Mouse (Mus musculus): ENCODE measurements around the gene Sypl. TPM values are rescaled to one million over a fixed set of nuclear protein-coding genes. Genes with fewer than 3 reads are reported as not detected.
A peak's percentile ranks its signal among the peaks of the same experiment; 100 is the strongest.

The Sypl gene
- polyA plus RNA-seq (2012; rRNA removed): 21.7 and 33.1 TPM in 2 replicates

DNA sequence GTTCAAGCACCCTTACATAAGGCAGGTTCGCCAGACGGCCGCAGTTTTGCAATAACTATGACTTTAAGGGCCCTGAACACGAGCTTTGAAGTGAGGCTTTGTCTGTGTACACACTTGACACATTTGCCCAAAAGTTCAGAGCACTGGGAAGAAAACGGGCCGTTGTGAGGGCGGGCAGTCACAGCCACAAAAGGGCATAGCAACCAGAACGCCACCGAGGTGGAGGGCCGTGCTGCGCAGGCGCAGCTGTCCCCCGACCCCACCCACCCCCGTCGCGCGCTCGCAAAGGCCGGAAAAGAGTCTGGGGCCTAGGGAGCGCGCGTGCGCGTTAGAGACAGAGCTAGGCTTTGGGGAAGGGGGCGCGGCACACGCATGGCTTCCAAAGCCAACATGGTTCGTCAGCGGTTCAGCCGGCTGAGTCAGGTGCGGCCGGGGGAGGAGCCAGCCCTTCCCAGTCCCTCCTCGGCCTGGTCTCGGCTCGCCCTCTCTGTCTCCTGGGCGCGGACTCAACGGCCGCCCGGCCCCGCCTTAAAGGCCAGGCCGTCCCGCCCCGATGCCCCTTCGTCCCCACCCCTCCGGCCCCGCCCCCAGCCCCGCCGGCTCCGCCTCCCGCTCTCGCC is at the start of gene Sypl:
Sypl (plus strand) TSS at position 296 of the 620 bp plus-strand sequence.
- TF ChIP-seq CTCF (IDR thresholded peaks at IDR 0.05; ENCODE audit: extremely low read depth, insufficient read length, insufficient replicate concordance, low read depth, low read length) (no peak), POLR2A (IDR thresholded peaks at IDR 0.05; ENCODE audit: low read depth, low read length) (0 out of 2 replicates have a peak, but pooled peaks have one; percentile 28)
- Histone ChIP-seq H3K27ac (ENCODE audit: insufficient read depth, low read depth, low read length) (peak within 1 kb of the TSS; percentile 99), H3K36me3 (ENCODE audit: control insufficient read depth, insufficient read depth, low read length) (no peaks in the 10 kb centered on the region), H3K4me1 (ENCODE audit: control insufficient read depth, insufficient read depth, insufficient read length, low read length) (peaks cover 7% of the 10 kb centered on the region), H3K27me3 (ENCODE audit: control insufficient read depth, insufficient read depth, low read length) (no peaks in the 10 kb centered on the region), H3K4me3 (ENCODE audit: low read depth, low read length) (peak within 1 kb of the TSS; percentile 91)
- under 1% methylated on average over 45 of the region's 52 CpGs for WGBS

DNA sequence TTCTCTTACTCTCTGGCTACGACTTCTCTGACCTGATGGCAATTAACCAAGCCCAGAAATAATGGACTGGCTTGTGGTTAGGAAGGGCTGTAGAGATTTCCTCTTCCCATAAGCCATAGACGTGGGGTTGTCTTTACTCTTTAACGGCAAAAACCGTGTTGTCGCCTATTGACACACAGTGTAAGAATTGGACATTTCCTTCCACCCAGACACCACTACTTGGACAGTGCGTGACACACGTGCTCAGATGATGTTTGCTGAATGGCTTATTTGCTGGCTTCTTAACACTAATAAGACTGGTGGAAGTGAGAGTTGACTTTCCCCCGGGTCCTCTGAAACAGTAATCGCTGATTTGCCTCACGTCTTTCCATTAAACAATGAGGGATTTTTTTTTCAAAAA is 44.0 kb upstream of the Sypl start:
- Histone ChIP-seq H3K4me3 (ENCODE audit: low read depth, low read length) (no peak overlapping the region), H3K27me3 (ENCODE audit: control insufficient read depth, insufficient read depth, low read length) (no peaks in the 10 kb centered on the region), H3K36me3 (ENCODE audit: control insufficient read depth, insufficient read depth, low read length) (no peaks in the 10 kb centered on the region), H3K27ac (ENCODE audit: insufficient read depth, low read depth, low read length) (no peak overlapping the region), H3K4me1 (ENCODE audit: control insufficient read depth, insufficient read depth, insufficient read length, low read length) (no peaks in the 10 kb centered on the region)
- WGBS: 59% methylated on average over 10 of the region's 10 CpGs
- TF ChIP-seq POLR2A (IDR thresholded peaks at IDR 0.05; ENCODE audit: low read depth, low read length): no peak
- no peak for TF ChIP-seq CTCF (IDR thresholded peaks at IDR 0.05; ENCODE audit: extremely low read depth, insufficient read length, insufficient replicate concordance, low read depth, low read length)

DNA sequence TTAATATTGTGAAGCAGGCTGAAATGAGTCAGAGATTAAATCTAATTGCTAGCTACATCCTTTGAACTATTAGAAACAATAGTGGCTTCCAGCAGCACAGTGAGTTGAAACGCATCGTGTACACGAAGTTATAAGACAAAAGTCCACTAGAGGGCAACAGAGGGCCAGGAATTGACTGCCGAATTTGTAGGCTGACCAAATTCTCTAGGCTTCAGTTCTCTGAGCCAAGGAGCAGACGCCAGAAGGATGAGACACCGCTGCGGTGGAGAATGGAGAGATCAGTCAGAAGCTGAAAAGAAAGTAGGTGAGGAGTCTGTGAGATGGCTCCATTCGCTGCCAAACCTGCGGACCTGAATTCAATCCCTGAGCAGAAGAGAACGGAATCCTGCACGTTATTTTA is 43.6 kb upstream of the Sypl start:
- no peak overlapping the region for H3K4me3 ChIP-seq (ENCODE audit: low read depth, low read length)
- no peaks in the 10 kb centered on the region for H3K36me3 ChIP-seq (ENCODE audit: control insufficient read depth, insufficient read depth, low read length)
- no peaks in the 10 kb centered on the region for H3K27me3 ChIP-seq (ENCODE audit: control insufficient read depth, insufficient read depth, low read length)

DNA sequence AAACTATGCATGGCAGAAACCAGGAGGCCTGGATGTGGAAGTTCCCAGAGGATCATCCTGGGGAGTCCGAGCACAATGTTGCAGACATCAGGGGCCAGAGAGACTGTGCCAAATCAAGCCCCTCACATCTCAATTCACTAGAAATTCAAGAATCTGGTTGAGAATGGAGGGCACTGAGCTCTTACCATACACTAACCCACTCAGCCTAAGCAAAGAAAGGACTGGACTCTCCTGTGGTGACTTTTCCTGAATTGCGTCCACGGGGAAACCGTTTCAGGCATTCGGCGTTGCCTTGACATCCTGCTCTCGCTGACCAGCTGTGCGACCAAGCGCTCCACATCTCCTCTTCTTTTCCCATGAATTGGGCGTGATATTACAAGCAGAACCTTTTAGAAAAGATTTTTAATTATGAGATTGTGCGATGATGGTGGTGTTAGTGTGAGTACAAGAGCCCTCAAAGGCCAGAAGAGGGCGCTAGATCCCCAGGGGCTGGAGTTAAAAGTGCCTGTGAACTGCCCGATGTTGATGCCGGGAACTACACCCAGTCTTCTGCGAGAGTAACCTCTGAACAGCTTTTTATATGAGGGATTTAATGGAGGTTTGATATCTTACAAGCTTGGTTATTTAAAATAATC is 43.0 kb upstream of the Sypl start:
- no peak for TF ChIP-seq POLR2A (IDR thresholded peaks at IDR 0.05; ENCODE audit: low read depth, low read length)
- peak; percentile 73; the same call in 1 of the 2 replicates for TF ChIP-seq CTCF (IDR thresholded peaks at IDR 0.05; ENCODE audit: extremely low read depth, insufficient read length, insufficient replicate concordance, low read depth, low read length)
- H3K36me3 ChIP-seq (ENCODE audit: control insufficient read depth, insufficient read depth, low read length): no peaks in the 10 kb centered on the region
- no peak overlapping the region for H3K27ac ChIP-seq (ENCODE audit: insufficient read depth, low read depth, low read length)
- WGBS: 36% methylated on average over 15 of the region's 15 CpGs
- H3K4me1 ChIP-seq (ENCODE audit: control insufficient read depth, insufficient read depth, insufficient read length, low read length): no peaks in the 10 kb centered on the region
- no peak overlapping the region for H3K4me3 ChIP-seq (ENCODE audit: low read depth, low read length)
- no peaks in the 10 kb centered on the region for H3K27me3 ChIP-seq (ENCODE audit: control insufficient read depth, insufficient read depth, low read length)

More for the DNA sequence above, 43.6 kb upstream of the Sypl start:
- Histone ChIP-seq H3K27ac (ENCODE audit: insufficient read depth, low read depth, low read length) (no peak overlapping the region), H3K4me1 (ENCODE audit: control insufficient read depth, insufficient read depth, insufficient read length, low read length) (no peaks in the 10 kb centered on the region)
- no peak for TF ChIP-seq POLR2A (IDR thresholded peaks at IDR 0.05; ENCODE audit: low read depth, low read length)
- TF ChIP-seq CTCF (IDR thresholded peaks at IDR 0.05; ENCODE audit: extremely low read depth, insufficient read length, insufficient replicate concordance, low read depth, low read length): peak; percentile 61; the same call in 1 of the 2 replicates
- 14% methylated on average over 11 of the region's 11 CpGs for WGBS

DNA sequence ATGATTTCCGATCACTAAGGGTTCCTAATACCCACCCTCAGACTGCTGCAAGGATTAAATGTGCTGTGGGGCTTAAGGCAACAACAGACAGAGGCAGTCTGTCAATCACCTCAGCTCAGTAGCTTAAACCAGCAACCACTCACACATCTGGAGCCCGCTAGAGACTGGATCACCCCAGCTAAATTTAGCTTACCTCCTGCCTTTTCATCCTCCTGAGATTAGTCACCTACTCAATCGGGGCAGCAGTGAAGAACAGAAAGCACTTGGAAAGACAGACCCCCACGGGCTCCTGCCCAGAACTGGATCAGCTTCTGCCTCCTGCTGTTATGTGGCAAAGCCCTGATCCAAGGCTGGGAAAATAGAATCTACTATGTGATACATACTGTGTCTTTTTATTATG is 42.1 kb upstream of the Sypl start:
- no peak overlapping the region for H3K27ac ChIP-seq (ENCODE audit: insufficient read depth, low read depth, low read length)
- no peaks in the 10 kb centered on the region for H3K36me3 ChIP-seq (ENCODE audit: control insufficient read depth, insufficient read depth, low read length)
- 73% methylated on average over 4 of the region's 4 CpGs for WGBS
- no peak for TF ChIP-seq POLR2A (IDR thresholded peaks at IDR 0.05; ENCODE audit: low read depth, low read length)
- no peak for TF ChIP-seq CTCF (IDR thresholded peaks at IDR 0.05; ENCODE audit: extremely low read depth, insufficient read length, insufficient replicate concordance, low read depth, low read length)
- H3K27me3 ChIP-seq (ENCODE audit: control insufficient read depth, insufficient read depth, low read length): no peaks in the 10 kb centered on the region
- no peaks in the 10 kb centered on the region for H3K4me1 ChIP-seq (ENCODE audit: control insufficient read depth, insufficient read depth, insufficient read length, low read length)
- no peak overlapping the region for H3K4me3 ChIP-seq (ENCODE audit: low read depth, low read length)

DNA sequence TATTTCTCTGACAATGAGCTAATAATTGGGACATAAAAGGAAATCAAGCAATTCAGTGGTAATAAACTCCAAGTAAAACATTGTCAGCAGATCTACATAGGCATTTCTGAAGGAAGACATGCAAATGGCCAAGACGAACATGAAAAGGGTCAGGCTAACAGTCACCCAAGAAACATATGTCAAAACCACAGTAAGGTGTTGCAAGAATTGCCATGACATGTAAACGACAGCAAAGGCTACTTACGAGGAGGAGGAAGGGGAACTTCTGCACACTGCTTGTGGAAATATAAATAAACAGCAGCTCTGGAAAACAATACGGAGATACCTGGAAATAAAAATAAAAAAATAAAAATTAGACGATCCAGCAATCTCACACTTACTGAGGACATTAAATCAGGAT is 40.9 kb upstream of the Sypl start:
- 76% methylated on average over 5 of the region's 5 CpGs for WGBS
- no peaks in the 10 kb centered on the region for H3K4me1 ChIP-seq (ENCODE audit: control insufficient read depth, insufficient read depth, insufficient read length, low read length)

DNA sequence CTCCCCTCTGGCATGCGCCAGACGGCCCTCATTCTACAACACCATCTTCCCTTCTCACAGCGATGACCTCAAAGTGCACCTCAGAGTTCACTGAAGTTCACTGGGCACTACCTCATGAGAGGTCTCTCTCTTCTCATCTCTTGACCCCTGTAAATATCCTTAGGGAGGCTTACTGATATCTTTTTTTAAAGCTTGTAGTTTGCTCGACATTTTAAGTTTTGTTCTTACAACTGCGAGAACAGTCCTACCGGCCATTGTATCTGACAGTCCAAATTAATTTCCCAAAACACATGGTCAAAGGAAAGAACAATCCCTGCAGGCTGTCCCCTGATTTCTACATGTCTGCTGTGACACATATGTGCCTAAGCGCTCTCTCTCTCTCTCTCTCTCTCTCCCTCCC is 35.0 kb upstream of the Sypl start:
- H3K27ac ChIP-seq (ENCODE audit: insufficient read depth, low read depth, low read length): no peak overlapping the region
- no peaks in the 10 kb centered on the region for H3K27me3 ChIP-seq (ENCODE audit: control insufficient read depth, insufficient read depth, low read length)
- H3K4me3 ChIP-seq (ENCODE audit: low read depth, low read length): no peak overlapping the region
- 91% methylated on average over 7 of the region's 7 CpGs for WGBS
- no peaks in the 10 kb centered on the region for H3K36me3 ChIP-seq (ENCODE audit: control insufficient read depth, insufficient read depth, low read length)
- H3K4me1 ChIP-seq (ENCODE audit: control insufficient read depth, insufficient read depth, insufficient read length, low read length): 0 out of 2 replicates have a peak, but pooled peaks cover 2% of the 10 kb centered on the region
- no peak for TF ChIP-seq POLR2A (IDR thresholded peaks at IDR 0.05; ENCODE audit: low read depth, low read length)
- TF ChIP-seq CTCF (IDR thresholded peaks at IDR 0.05; ENCODE audit: extremely low read depth, insufficient read length, insufficient replicate concordance, low read depth, low read length): no peak

More for the DNA sequence above, 40.9 kb upstream of the Sypl start:
- Histone ChIP-seq H3K36me3 (ENCODE audit: control insufficient read depth, insufficient read depth, low read length) (no peaks in the 10 kb centered on the region), H3K27ac (ENCODE audit: insufficient read depth, low read depth, low read length) (no peak overlapping the region), H3K27me3 (ENCODE audit: control insufficient read depth, insufficient read depth, low read length) (no peaks in the 10 kb centered on the region), H3K4me3 (ENCODE audit: low read depth, low read length) (no peak overlapping the region)
- TF ChIP-seq CTCF (IDR thresholded peaks at IDR 0.05; ENCODE audit: extremely low read depth, insufficient read length, insufficient replicate concordance, low read depth, low read length): no peak
- no peak for TF ChIP-seq POLR2A (IDR thresholded peaks at IDR 0.05; ENCODE audit: low read depth, low read length)
